ENCODE assay signal across 25 mouse cellular contexts in genomic region chr10:120410958-120411357, GRCm38 (mm10).
A peak's percentile ranks its signal among the peaks of the same experiment; 100 is the strongest.
DNase-seq lines count a peak whose midpoint lies in the region; ATAC-seq and TF ChIP-seq lines count a peak whose summit lies in the region.
"Had no signal": no experiment of that assay in that cellular context is flagged by ENCODE, and none has a peak within 500 bp of the region (broad histone marks: within the 10 kb centered on the region; RNA-seq: fewer than 3 reads in every experiment).

No protein-coding gene starts in this region.

- H3K4me3 ChIP-seq in stomach, embryonic 15.5 days (replicated peaks) = no peak overlapping the region
- H3K4me3 ChIP-seq in stomach, postnatal 0 days (ENCODE audit: low read depth, low read length) = no peak overlapping the region
- H3K4me3 ChIP-seq: embryonic facial prominence, embryonic 13.5 days; forebrain, embryonic 15.5 days; hindbrain, embryonic 15.5 days; limb, embryonic 12.5 days; liver, embryonic 12.5 days; neural tube, embryonic 15.5 days had no signal

- no peaks in the 10 kb centered on the region for H3K9me3 ChIP-seq in stomach, embryonic 15.5 days
- H3K9me3 ChIP-seq in stomach, postnatal 0 days (ENCODE audit: control insufficient read depth, low read length) = no peaks in the 10 kb centered on the region
- H3K9me3 ChIP-seq: embryonic facial prominence, embryonic 13.5 days; forebrain, embryonic 15.5 days; hindbrain, embryonic 15.5 days; limb, embryonic 12.5 days; liver, embryonic 12.5 days; neural tube, embryonic 15.5 days had no signal

- intact Hi-C loops in heart, postnatal 14 days (cut with DNase I) = no loop called here

- DNase-seq in heart, adult 11 months = peak; percentile 74
- no peak for DNase-seq in heart, postnatal 14 days
- DNase-seq in stomach, postnatal 0 days (ENCODE audit: low spot score) = no peak
- DNase-seq in thymus, postnatal 25 days = peak; percentile 15
- no peak for DNase-seq in kidney, adult 18-20 months
- DNase-seq in ovary, postnatal 10 days (ENCODE audit: low spot score) = no peak
- DNase-seq: adrenal gland, adult 8-10 months; cerebellum, adult 18-20 months; cerebellum, postnatal 14 days; gastrocnemius, postnatal 10 days; heart, postnatal 4 days; kidney, adult 8-10 months; kidney, postnatal 10 days; lung, adult 18-20 months; right cerebral cortex, postnatal 14 days had no signal

- no peaks in the 10 kb centered on the region for H3K36me3 ChIP-seq in stomach, embryonic 15.5 days
- H3K36me3 ChIP-seq in stomach, postnatal 0 days (ENCODE audit: control insufficient read depth, insufficient read depth, low read length) = no peaks in the 10 kb centered on the region
- H3K36me3 ChIP-seq: forebrain, embryonic 15.5 days; hindbrain, embryonic 15.5 days; neural tube, embryonic 15.5 days had no signal

- H3K4me1 ChIP-seq in stomach, embryonic 15.5 days = peaks cover 24% of the 10 kb centered on the region
- H3K4me1 ChIP-seq in stomach, postnatal 0 days (replicated peaks; ENCODE audit: control insufficient read depth, insufficient read depth) = no peaks in the 10 kb centered on the region
- H3K4me1 ChIP-seq: hindbrain, embryonic 15.5 days had no signal

- H3K27me3 ChIP-seq in stomach, embryonic 15.5 days (replicated peaks) = no peaks in the 10 kb centered on the region
- no peaks in the 10 kb centered on the region for H3K27me3 ChIP-seq in stomach, postnatal 0 days (ENCODE audit: control insufficient read depth, insufficient read depth, low read length)
- H3K27me3 ChIP-seq: embryonic facial prominence, embryonic 13.5 days; forebrain, embryonic 15.5 days; hindbrain, embryonic 15.5 days; limb, embryonic 12.5 days; liver, embryonic 12.5 days; neural tube, embryonic 15.5 days had no signal

- TF ChIP-seq CTCF in stomach, postnatal 0 days (IDR thresholded peaks at IDR 0.05; ENCODE audit: low read depth) = no peak

- no peak for TF ChIP-seq EP300 in stomach, postnatal 0 days (optimal IDR thresholded peaks at IDR 0.05)

- H3K9ac ChIP-seq in stomach, embryonic 15.5 days = no peak overlapping the region
- H3K9ac ChIP-seq in stomach, postnatal 0 days (ENCODE audit: low read length) = no peak overlapping the region
- H3K9ac ChIP-seq: embryonic facial prominence, embryonic 13.5 days; forebrain, embryonic 15.5 days; hindbrain, embryonic 15.5 days; limb, embryonic 12.5 days; liver, embryonic 12.5 days; neural tube, embryonic 15.5 days had no signal

- ATAC-seq in stomach, embryonic 15.5 days (ENCODE audit: insufficient read depth, low FRiP score, low read depth) = no peak; the same call in 1 of the 2 replicates
- no peak for ATAC-seq in stomach, postnatal 0 days (ENCODE audit: low FRiP score, low TSS enrichment)
- peak; percentile 75 for ATAC-seq in megakaryocyte progenitor cell, adult 5-6 weeks (replicated peaks; ENCODE audit: poor library complexity)
- ATAC-seq: activated CD4-positive, CD25-positive, alpha-beta regulatory T cell, adult 4 months; forebrain, embryonic 15.5 days; liver, embryonic 12.5 days; midbrain, embryonic 16.5 days had no signal

- peak overlapping the region; percentile 11; the same call in 1 of the 2 replicates for H3K27ac ChIP-seq in stomach, embryonic 15.5 days
- H3K27ac ChIP-seq in stomach, postnatal 0 days (replicated peaks) = no peak overlapping the region
- H3K27ac ChIP-seq: embryonic facial prominence, embryonic 13.5 days; forebrain, embryonic 15.5 days; hindbrain, embryonic 15.5 days; limb, embryonic 12.5 days; liver, embryonic 12.5 days; neural tube, embryonic 15.5 days had no signal

- H3K4me2 ChIP-seq in stomach, embryonic 15.5 days = no peak overlapping the region
- no peak overlapping the region for H3K4me2 ChIP-seq in stomach, postnatal 0 days (replicated peaks; ENCODE audit: low read depth)
- H3K4me2 ChIP-seq: embryonic facial prominence, embryonic 13.5 days; forebrain, embryonic 15.5 days; hindbrain, embryonic 15.5 days; limb, embryonic 12.5 days; liver, embryonic 12.5 days; neural tube, embryonic 15.5 days had no signal

- 48% methylated on average over 4 of the region's 4 CpGs for WGBS in stomach, embryonic 15.5 days
- WGBS in stomach, postnatal 0 days = 57% methylated on average over 4 of the region's 4 CpGs

Comparison
In these comparisons a context has a peak if more than half of its experiments do, and no peak if none do; other contexts are left out.
1. DNase-seq: peak in heart, adult 11 months (single experiment) and thymus, postnatal 25 days (single experiment); none in heart, postnatal 14 days (0 of 2), stomach, postnatal 0 days (single experiment), kidney, adult 18-20 months (single experiment) and ovary, postnatal 10 days (single experiment).